In the genomic region with DNA sequence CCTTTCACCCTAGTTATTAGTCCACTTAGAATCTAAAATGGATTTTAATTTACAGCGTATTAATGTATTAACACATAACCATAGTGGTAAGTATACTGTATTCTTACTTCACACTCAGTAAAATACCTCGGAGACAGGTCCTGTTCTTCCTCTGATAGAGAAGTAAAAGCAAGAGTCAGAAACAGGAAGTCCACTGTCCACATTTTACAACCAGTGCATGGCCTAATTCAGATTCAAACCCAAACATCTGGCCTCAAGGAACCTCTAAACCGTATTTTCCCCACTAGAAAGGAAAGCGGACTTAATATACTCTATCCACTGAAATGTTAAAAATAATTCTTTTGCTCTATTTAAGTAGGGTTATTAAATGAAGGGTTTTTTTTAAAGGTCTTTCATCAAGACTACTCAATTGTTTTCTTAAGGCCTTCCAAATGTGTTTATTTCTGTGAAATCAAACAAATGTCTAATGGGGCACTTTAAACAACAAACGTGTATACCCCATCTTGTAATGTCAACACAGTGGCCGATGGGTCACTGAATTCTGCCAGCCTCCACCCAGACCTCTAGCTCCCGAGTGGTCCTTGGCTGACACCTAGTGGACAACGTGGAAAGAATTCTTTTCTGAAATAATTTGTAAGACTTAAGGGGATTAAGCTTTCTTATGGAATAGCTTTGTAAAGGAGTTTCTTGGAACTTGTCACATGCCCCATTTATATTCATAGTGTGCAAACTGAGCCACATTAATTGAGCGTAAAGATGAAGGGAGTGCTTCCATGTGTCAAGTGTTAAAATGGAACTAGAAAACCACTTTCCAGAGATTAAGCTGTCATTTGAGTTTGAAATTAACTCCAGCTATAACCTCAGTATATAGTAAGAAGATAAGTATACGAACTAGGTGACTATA, we compare ENCODE assay signal across 8 mouse cellular contexts. TPM values are rescaled to one million over a fixed set of nuclear protein-coding genes. Genes with fewer than 3 reads are reported as not detected.
A peak's percentile ranks its signal among the peaks of the same experiment; 100 is the strongest.
DNase-seq lines count a peak whose midpoint lies in the region; ATAC-seq and TF ChIP-seq lines count a peak whose summit lies in the region.

No protein-coding gene starts in this region.

- H3K27me3 ChIP-seq in thymus, adult 2 months (ENCODE audit: control insufficient read depth, insufficient read depth, low read length), result no peaks in the 10 kb centered on the region
- H3K27me3 ChIP-seq in forebrain, embryonic 14.5 days (replicated peaks; ENCODE audit: control insufficient read depth, insufficient read depth, low read length), result no peaks in the 10 kb centered on the region

- ATAC-seq in forebrain, embryonic 14.5 days, result peak; percentile 75
- ATAC-seq in neutrophil, adult 5-6 weeks (ENCODE audit: extremely low read depth, insufficient number of reproducible peaks, low FRiP score, poor library complexity, severe bottlenecking), result peak; percentile 62

- no peak overlapping the region for H3K4me2 ChIP-seq in forebrain, embryonic 14.5 days (ENCODE audit: low read length)

- 24% methylated on average over 10 of the region's 10 CpGs for WGBS in thymus, adult 2 months
- 30% methylated on average over 10 of the region's 10 CpGs for WGBS in forebrain, embryonic 14.5 days

- no peak overlapping the region for H3K9ac ChIP-seq in forebrain, embryonic 14.5 days (ENCODE audit: low read length)

- peak; percentile 42 for DNase-seq in thymus, adult 2 months
- DNase-seq in thymus, adult 18-20 months, result no peak
- DNase-seq in c-Kit-positive CD71-negative TER-119-negative erythroid progenitor cells, embryonic 14.5 days (ENCODE audit: low read depth), result peak; percentile 66
- peak; percentile 86 for DNase-seq in forebrain, embryonic 14.5 days (ENCODE audit: low spot score)
- peak; percentile 69 for DNase-seq in kidney, adult 9 months
- peak; percentile 56 to 77 for DNase-seq in lung, adult 18-20 months
- peak; percentile 58 for DNase-seq in thymus, postnatal 4 days

- TF ChIP-seq CTCF in thymus, adult 2 months (IDR thresholded peaks at IDR 0.05; ENCODE audit: borderline replicate concordance, control insufficient read depth, extremely low read depth, insufficient read depth, low read length, poor library complexity), result no peak

- no peak overlapping the region for H3K27ac ChIP-seq in thymus, adult 2 months (ENCODE audit: control insufficient read depth, insufficient read depth, low read length)
- H3K27ac ChIP-seq in forebrain, embryonic 14.5 days (ENCODE audit: low read depth, low read length), result no peak overlapping the region

- TF ChIP-seq POLR2A in thymus, adult 2 months (IDR thresholded peaks at IDR 0.05; ENCODE audit: control insufficient read depth, extremely low read depth, insufficient read depth, low read length, poor library complexity), result no peak

- H3K9me3 ChIP-seq in forebrain, embryonic 14.5 days (replicated peaks; ENCODE audit: control insufficient read depth, low read length), result no peaks in the 10 kb centered on the region

- H3K4me1 ChIP-seq in thymus, adult 2 months (replicated peaks; ENCODE audit: control insufficient read depth, insufficient read depth, low read length), result no peaks in the 10 kb centered on the region
- H3K4me1 ChIP-seq in forebrain, embryonic 14.5 days (ENCODE audit: control insufficient read depth, insufficient read depth, low read length), result no peaks in the 10 kb centered on the region

- H3K4me3 ChIP-seq in thymus, adult 2 months (ENCODE audit: control insufficient read depth, insufficient read depth, low read length), result no peak overlapping the region
- H3K4me3 ChIP-seq in forebrain, embryonic 14.5 days (ENCODE audit: low read depth, low read length), result no peak overlapping the region

- H3K36me3 ChIP-seq in thymus, adult 2 months (ENCODE audit: control insufficient read depth, insufficient read depth, low read length), result no peaks in the 10 kb centered on the region
- no peaks in the 10 kb centered on the region for H3K36me3 ChIP-seq in forebrain, embryonic 14.5 days (ENCODE audit: control insufficient read depth, insufficient read depth, low read length)

RNA-seq across cellular contexts. Expression of a gene that starts 29.2 kb away (rescaled TPM):
- polyA plus RNA-seq in thymus, adult 2 months (2012; rRNA removed), result 8.7 and 12.3 TPM in 2 replicates
- 3.9 and 4.0 TPM in 2 replicates for polyA plus RNA-seq in forebrain, embryonic 14.5 days (2014; fragmentation: Nextera tagmentation; extraction: Ambion mirVana)
- 39.5 and 41.7 TPM in 2 replicates for total RNA-seq in neutrophil, adult 5-6 weeks (2017)

Comparison
In these comparisons a context has a peak if more than half of its experiments do, and no peak if none do; other contexts are left out.
1. DNase-seq: peak in thymus, adult 2 months (single experiment), c-Kit-positive CD71-negative TER-119-negative erythroid progenitor cells, embryonic 14.5 days (single experiment), forebrain, embryonic 14.5 days (single experiment), kidney, adult 9 months (single experiment), lung, adult 18-20 months (2 of 2) and thymus, postnatal 4 days (single experiment); none in thymus, adult 18-20 months (0 of 2).